Mouse (Mus musculus) cortical plate, adult 2 months (tissue): Measurements from ENCODE around the gene Nhlh2.

Source experiments
- CTCF ChIP-seq: fragments of 200-500 bp; IDR thresholded peaks from 2 replicates; pipeline ENCODE4 v1.5.1; 2011; ENCODE audit warnings: mild to moderate bottlenecking, control low read depth, low read length; ENCODE audit not compliant: insufficient read depth; ENCODE audit errors: extremely low read depth
- POLR2A ChIP-seq: fragments of 200-500 bp; IDR thresholded peaks from 2 replicates; pipeline ENCODE4 v1.6.1; 2011; ENCODE audit warnings: mild to moderate bottlenecking, low read length, control low read depth; ENCODE audit not compliant: insufficient read depth; ENCODE audit errors: extremely low read depth

GRCm38 (mm10) chr3:102023337-102023736 lies 13.5 kb downstream of the Nhlh2 start:
- TF ChIP-seq CTCF (no peak), POLR2A (no peak)
